Mouse (Mus musculus) ES-Bruce4 (cell line): ENCODE measurements around the gene Bicral. TPM values are rescaled to one million over a fixed set of nuclear protein-coding genes. Genes with fewer than 3 reads are reported as not detected.

Experiments
- H3K27ac ChIP-seq: 2 replicates; pipeline ENCODE4 v1.5.1; 2012; ENCODE audit warnings: low read length, inconsistent platforms; ENCODE audit not compliant: insufficient read depth
- H3K27me3 ChIP-seq: 2 replicates; pipeline ENCODE4 v1.6.1; 2012; ENCODE audit warnings: mild to moderate bottlenecking, low read length, inconsistent platforms; ENCODE audit not compliant: control insufficient read depth, poor library complexity, insufficient read depth, severe bottlenecking
- H3K36me3 ChIP-seq: 2 replicates; pipeline ENCODE4 v1.6.1; 2012; ENCODE audit warnings: inconsistent platforms, mild to moderate bottlenecking, low read length, moderate library complexity; ENCODE audit not compliant: control insufficient read depth, poor library complexity, insufficient read depth, severe bottlenecking
- H3K4me1 ChIP-seq: one replicate; pipeline ENCODE4 v1.8.1; 2011; ENCODE audit warnings: low read length; ENCODE audit not compliant: control insufficient read depth, insufficient read depth
- H3K4me3 ChIP-seq: 2 replicates; pipeline ENCODE4 v1.5.1; 2011; ENCODE audit warnings: low read depth, mild to moderate bottlenecking, low read length
- H3K9ac ChIP-seq: 2 replicates; pipeline ENCODE4 v1.6.1; 2012; ENCODE audit warnings: low read depth, mild to moderate bottlenecking, inconsistent platforms; ENCODE audit not compliant: poor library complexity, severe bottlenecking
- H3K9me3 ChIP-seq: replicated peaks from 2 replicates; pipeline ENCODE4 v1.6.1; 2012; ENCODE audit warnings: mild to moderate bottlenecking, low read length, inconsistent platforms; ENCODE audit not compliant: control insufficient read depth, poor library complexity, insufficient read depth, severe bottlenecking
- CTCF ChIP-seq: IDR thresholded peaks from one replicate; pipeline ENCODE4 v1.8.1; 2011; ENCODE audit warnings: low read depth, low read length
- EP300 ChIP-seq: IDR thresholded peaks from 2 replicates; pipeline ENCODE4 v1.6.1; 2011; ENCODE audit warnings: low read depth, low read length; ENCODE audit not compliant: insufficient read depth
- POLR2A ChIP-seq: IDR thresholded peaks from one replicate; pipeline ENCODE4 v1.8.1; 2011; ENCODE audit warnings: low read length; ENCODE audit not compliant: insufficient read depth
- polyA plus RNA-seq: library from polyadenylated mRNA; stranded (reverse); fragments of >200 nt; gene quantifications from 2 replicates; pipeline ENCODE4 v1.2.4, GENCODE M21; 2011; ENCODE audit warnings: low read depth; ENCODE audit not compliant: missing spikeins, insufficient read depth, insufficient read length

Gene Bicral
- 24.2 and 26.7 TPM in 2 replicates for polyA plus RNA-seq

- no peaks in the 10 kb centered on the region for H3K36me3 ChIP-seq
- H3K4me1 ChIP-seq: no peaks in the 10 kb centered on the region
- no peaks in the 10 kb centered on the region for H3K27me3 ChIP-seq
- H3K9me3 ChIP-seq: no peaks in the 10 kb centered on the region
- no peak for TF ChIP-seq EP300
- TF ChIP-seq POLR2A: no peak
- no peak for TF ChIP-seq CTCF
- H3K27ac ChIP-seq: peak within 1 kb of the TSS; percentile 89
- peak within 1 kb of the TSS; percentile 69 for H3K4me3 ChIP-seq
- peak within 1 kb of the TSS; percentile 98 for H3K9ac ChIP-seq
Measured at GRCm38 (mm10) chr17:46857903-46858748, at the start of gene Bicral. Bicral (minus strand) TSS chr17:46858482.

- Histone ChIP-seq H3K9me3 (no peaks in the 10 kb centered on the region), H3K4me1 (no peaks in the 10 kb centered on the region), H3K9ac (peak overlapping the region; percentile 41; the same call in 1 of the 2 replicates), H3K36me3 (no peaks in the 10 kb centered on the region), H3K4me3 (peak overlapping the region; percentile 13), H3K27ac (no peak overlapping the region), H3K27me3 (no peaks in the 10 kb centered on the region)
- TF ChIP-seq EP300 (0 out of 2 replicates have a peak, but pooled peaks have one; percentile 27), POLR2A (no peak), CTCF (peak; percentile 95)
Measured at GRCm38 (mm10) chr17:46903876-46904490, 45.7 kb upstream of the Bicral start.

- H3K27me3 ChIP-seq: no peaks in the 10 kb centered on the region
- no peak for TF ChIP-seq EP300
- TF ChIP-seq CTCF: no peak
- no peak for TF ChIP-seq POLR2A
- no peaks in the 10 kb centered on the region for H3K36me3 ChIP-seq
- H3K27ac ChIP-seq: no peak overlapping the region
- no peak overlapping the region for H3K4me3 ChIP-seq
- H3K9ac ChIP-seq: no peak overlapping the region
- H3K4me1 ChIP-seq: no peaks in the 10 kb centered on the region
- H3K9me3 ChIP-seq: no peaks in the 10 kb centered on the region
Measured at GRCm38 (mm10) chr17:46900941-46901340, 42.7 kb upstream of the Bicral start.

GRCm38 (mm10) chr17:46897221-46897950 lies 39.1 kb upstream of the Bicral start:
- Histone ChIP-seq H3K4me1 (peaks cover 2% of the 10 kb centered on the region), H3K4me3 (no peak overlapping the region), H3K9ac (no peak overlapping the region), H3K36me3 (no peaks in the 10 kb centered on the region), H3K9me3 (no peaks in the 10 kb centered on the region), H3K27ac (no peak overlapping the region), H3K27me3 (no peaks in the 10 kb centered on the region)
- no peak for TF ChIP-seq POLR2A

- Histone ChIP-seq H3K27ac (no peak overlapping the region), H3K27me3 (no peaks in the 10 kb centered on the region), H3K9me3 (no peaks in the 10 kb centered on the region), H3K4me3 (no peak overlapping the region), H3K4me1 (peaks cover 2% of the 10 kb centered on the region), H3K9ac (no peak overlapping the region), H3K36me3 (no peaks in the 10 kb centered on the region)
- TF ChIP-seq POLR2A (no peak), EP300 (no peak), CTCF (no peak)
Measured at GRCm38 (mm10) chr17:46895426-46895825, 37.1 kb upstream of the Bicral start.
